Mouse (Mus musculus) kidney, embryonic 14.5 days (tissue): ENCODE results near the gene Thpo. TPM values are rescaled to one million over a fixed set of nuclear protein-coding genes. Genes with fewer than 3 reads are reported as not detected.
A peak's percentile ranks its signal among the peaks of the same experiment; 100 is the strongest.

Experiments
- ATAC-seq: fragments of 200-750 bp; cut with Nextera tagmentation; 2 replicates; pipeline ENCODE4 v1.8.0; 2017; ENCODE audit warnings: moderate number of reproducible peaks, mild to moderate bottlenecking, moderate TSS enrichment, moderate library complexity; ENCODE audit not compliant: low FRiP score, low TSS enrichment
- H3K27ac ChIP-seq: fragments of 300-500 bp; sonication (generic); 2 replicates; pipeline ENCODE4 v1.5.1; 2014; ENCODE audit warnings: low read depth, mild to moderate bottlenecking, low read length, moderate library complexity, mixed read lengths
- H3K27me3 ChIP-seq: fragments of 300-500 bp; sonication (generic); 2 replicates; pipeline ENCODE4 v1.6.1; 2014; ENCODE audit warnings: mild to moderate bottlenecking, low read length; ENCODE audit not compliant: control insufficient read depth, insufficient read depth
- H3K36me3 ChIP-seq: fragments of 300-500 bp; sonication (generic); 2 replicates; pipeline ENCODE4 v1.6.1; 2014; ENCODE audit warnings: low read length, mixed read lengths; ENCODE audit not compliant: control insufficient read depth, insufficient read depth
- H3K4me1 ChIP-seq: fragments of 300-500 bp; sonication (generic); 2 replicates; pipeline ENCODE4 v1.6.1; 2014; ENCODE audit warnings: low read length, mixed read lengths; ENCODE audit not compliant: control insufficient read depth, insufficient read depth
- H3K4me2 ChIP-seq: fragments of 300-500 bp; sonication (generic); replicated peaks from 2 replicates; pipeline ENCODE4 v1.6.1; 2014; ENCODE audit warnings: low read depth, mild to moderate bottlenecking, low read length
- H3K4me3 ChIP-seq: fragments of 300-500 bp; sonication (generic); 2 replicates; pipeline ENCODE4 v1.5.1; 2014; ENCODE audit warnings: mild to moderate bottlenecking, low read length
- H3K9ac ChIP-seq: fragments of 300-500 bp; sonication (generic); 2 replicates; pipeline ENCODE4 v1.6.1; 2014; ENCODE audit warnings: low read depth, mild to moderate bottlenecking, low read length, moderate library complexity
- H3K9me3 ChIP-seq: fragments of 300-500 bp; sonication (generic); 2 replicates; pipeline ENCODE4 v1.6.1; 2016; ENCODE audit warnings: low read length; ENCODE audit not compliant: control insufficient read depth
- WGBS: fragments of 180-500 bp; shearing (Covaris S2); extraction: QIAGEN DNeasy Blood & Tissue Kit; methylation state at CpG from one replicate; pipeline ENCODE4 v1.1.7; 2014; 5-methylcytosine and 5-hydroxymethylcytosine counted together
- polyA plus RNA-seq: library from polyadenylated mRNA; unstranded; fragments of >200 nt; fragmentation: Nextera tagmentation; extraction: Ambion mirVana; gene quantifications from 2 replicates; pipeline ENCODE4 v1.2.1, GENCODE M21; 2014

The Thpo gene
- 0.89 and 1.2 TPM in 2 replicates for polyA plus RNA-seq

GRCm38 (mm10) chr16:20733731-20734730, at the start of gene Thpo:
TSS of gene Thpo (minus strand) at chr16:20734511.
- Histone ChIP-seq H3K4me2 (peak within 1 kb of the TSS; percentile 99), H3K4me1 (peaks cover 16% of the 10 kb centered on the region; the same call in 1 of the 2 replicates), H3K4me3 (peak within 1 kb of the TSS; percentile 69), H3K9ac (peak within 1 kb of the TSS; percentile 77; the same call in 1 of the 2 replicates), H3K9me3 (no peaks in the 10 kb centered on the region), H3K27me3 (peaks cover 21% of the 10 kb centered on the region), H3K27ac (no peak within 1 kb of the TSS), H3K36me3 (no peaks in the 10 kb centered on the region)
- no peak for ATAC-seq
- 2% methylated on average over 45 of the region's 45 CpGs for WGBS

GRCm38 (mm10) chr16:20783891-20784290, 49.6 kb upstream of the Thpo start:
- Histone ChIP-seq H3K27ac (no peak overlapping the region), H3K9me3 (no peaks in the 10 kb centered on the region), H3K36me3 (no peaks in the 10 kb centered on the region), H3K9ac (no peak overlapping the region), H3K27me3 (no peaks in the 10 kb centered on the region), H3K4me1 (no peaks in the 10 kb centered on the region), H3K4me3 (no peak overlapping the region), H3K4me2 (no peak overlapping the region)
- 88% methylated on average over 2 of the region's 2 CpGs for WGBS
- ATAC-seq = no peak

GRCm38 (mm10) chr16:20781101-20781630, 46.9 kb upstream of the Thpo start:
- Histone ChIP-seq H3K27me3 (no peaks in the 10 kb centered on the region), H3K9me3 (no peaks in the 10 kb centered on the region), H3K27ac (no peak overlapping the region), H3K9ac (no peak overlapping the region), H3K4me2 (no peak overlapping the region), H3K4me1 (no peaks in the 10 kb centered on the region), H3K4me3 (no peak overlapping the region), H3K36me3 (no peaks in the 10 kb centered on the region)
- no peak for ATAC-seq
- WGBS = 63% methylated on average over 4 of the region's 4 CpGs

- no peak for ATAC-seq
- no peaks in the 10 kb centered on the region for H3K4me1 ChIP-seq
- H3K4me3 ChIP-seq = no peak overlapping the region
- H3K9me3 ChIP-seq = no peaks in the 10 kb centered on the region
- no peaks in the 10 kb centered on the region for H3K27me3 ChIP-seq
- no peak overlapping the region for H3K9ac ChIP-seq
- WGBS = 86% methylated on average over 3 of the region's 3 CpGs
- H3K4me2 ChIP-seq = no peak overlapping the region
- no peaks in the 10 kb centered on the region for H3K36me3 ChIP-seq
- no peak overlapping the region for H3K27ac ChIP-seq
These were observed 45.5 kb upstream of the Thpo start for GRCm38 (mm10) chr16:20779846-20780245.

- no peak for ATAC-seq
- H3K27me3 ChIP-seq = no peaks in the 10 kb centered on the region
- 69% methylated on average over 5 of the region's 5 CpGs for WGBS
- no peak overlapping the region for H3K4me3 ChIP-seq
- H3K4me1 ChIP-seq = no peaks in the 10 kb centered on the region
- H3K27ac ChIP-seq = no peak overlapping the region
- H3K9me3 ChIP-seq = no peaks in the 10 kb centered on the region
- no peak overlapping the region for H3K4me2 ChIP-seq
- H3K9ac ChIP-seq = no peak overlapping the region
- no peaks in the 10 kb centered on the region for H3K36me3 ChIP-seq
These were observed 40.7 kb upstream of the Thpo start for GRCm38 (mm10) chr16:20775021-20775420.

GRCm38 (mm10) chr16:20765244-20765643, 30.9 kb upstream of the Thpo start:
- Histone ChIP-seq H3K27me3 (no peaks in the 10 kb centered on the region), H3K4me3 (no peak overlapping the region), H3K36me3 (no peaks in the 10 kb centered on the region), H3K9me3 (no peaks in the 10 kb centered on the region), H3K4me1 (no peaks in the 10 kb centered on the region), H3K9ac (no peak overlapping the region), H3K27ac (no peak overlapping the region), H3K4me2 (no peak overlapping the region)
- 48% methylated on average over 9 of the region's 9 CpGs for WGBS
- ATAC-seq = no peak

GRCm38 (mm10) chr16:20761681-20762080, 27.4 kb upstream of the Thpo start:
- Histone ChIP-seq H3K9ac (no peak overlapping the region), H3K9me3 (no peaks in the 10 kb centered on the region), H3K27ac (no peak overlapping the region), H3K27me3 (no peaks in the 10 kb centered on the region), H3K4me2 (no peak overlapping the region), H3K36me3 (no peaks in the 10 kb centered on the region), H3K4me1 (no peaks in the 10 kb centered on the region), H3K4me3 (no peak overlapping the region)
- WGBS = 13% methylated on average over 3 of the region's 3 CpGs
- no peak for ATAC-seq

GRCm38 (mm10) chr16:20757385-20757784, 23.1 kb upstream of the Thpo start:
- Histone ChIP-seq H3K36me3 (no peaks in the 10 kb centered on the region), H3K4me2 (no peak overlapping the region), H3K4me3 (no peak overlapping the region), H3K9ac (no peak overlapping the region), H3K27me3 (no peaks in the 10 kb centered on the region), H3K27ac (no peak overlapping the region), H3K4me1 (no peaks in the 10 kb centered on the region), H3K9me3 (no peaks in the 10 kb centered on the region)
- 75% methylated on average over 1 of the region's 1 CpGs for WGBS
- no peak for ATAC-seq

GRCm38 (mm10) chr16:20756052-20756451, 21.7 kb upstream of the Thpo start:
- Histone ChIP-seq H3K4me3 (no peak overlapping the region), H3K36me3 (no peaks in the 10 kb centered on the region), H3K9me3 (no peaks in the 10 kb centered on the region), H3K27me3 (no peaks in the 10 kb centered on the region), H3K27ac (no peak overlapping the region), H3K9ac (no peak overlapping the region), H3K4me2 (no peak overlapping the region), H3K4me1 (no peaks in the 10 kb centered on the region)
- no peak for ATAC-seq
- WGBS = 93% methylated on average over 5 of the region's 5 CpGs
